Mouse (Mus musculus) thymus, postnatal 36 days (tissue): Measurements from ENCODE around the gene Npw.

Experiments used
- DNase-seq, 2 experiments: peaks; one replicate each; pipeline ENCODE4 v3.0.0; 2022; ENCODE audit warnings: mixed read lengths in 2 of 2

Npw gene

GRCm38 (mm10) chr17:24640119-24640518 is 18.1 kb downstream of the Npw start:
- DNase-seq = no peak

- no peak for DNase-seq
Observed at GRCm38 (mm10) chr17:24639571-24639988, 18.7 kb downstream of the Npw start.

- DNase-seq = no peak
Observed at GRCm38 (mm10) chr17:24638840-24639239, 19.4 kb downstream of the Npw start.

DNA sequence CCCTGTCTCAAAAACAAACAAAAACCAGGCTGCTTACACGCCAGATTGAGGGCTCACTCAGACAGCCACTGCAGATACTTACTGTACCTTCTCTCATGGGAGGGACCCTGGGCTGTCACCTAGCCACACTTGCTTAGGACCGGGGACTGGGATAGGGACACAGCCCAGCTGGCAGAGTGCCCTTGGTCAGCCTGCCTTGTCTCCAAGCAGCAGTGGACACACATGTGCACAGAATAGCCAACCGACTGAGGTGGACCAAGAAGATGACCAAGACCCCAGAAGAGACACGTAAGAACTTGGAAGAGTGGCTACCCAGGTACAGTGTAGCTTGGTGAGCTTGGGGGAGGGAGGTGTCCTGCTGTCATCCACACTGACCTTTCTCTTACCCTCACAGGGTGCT is 20.0 kb downstream of the Npw start:
- DNase-seq = no peak

- DNase-seq = no peak
Observed at GRCm38 (mm10) chr17:24636781-24637481, 21.3 kb downstream of the Npw start.

GRCm38 (mm10) chr17:24635694-24636093 is 22.6 kb downstream of the Npw start:
- no peak for DNase-seq

GRCm38 (mm10) chr17:24635024-24635423 is 23.2 kb downstream of the Npw start:
- DNase-seq = no peak

DNA sequence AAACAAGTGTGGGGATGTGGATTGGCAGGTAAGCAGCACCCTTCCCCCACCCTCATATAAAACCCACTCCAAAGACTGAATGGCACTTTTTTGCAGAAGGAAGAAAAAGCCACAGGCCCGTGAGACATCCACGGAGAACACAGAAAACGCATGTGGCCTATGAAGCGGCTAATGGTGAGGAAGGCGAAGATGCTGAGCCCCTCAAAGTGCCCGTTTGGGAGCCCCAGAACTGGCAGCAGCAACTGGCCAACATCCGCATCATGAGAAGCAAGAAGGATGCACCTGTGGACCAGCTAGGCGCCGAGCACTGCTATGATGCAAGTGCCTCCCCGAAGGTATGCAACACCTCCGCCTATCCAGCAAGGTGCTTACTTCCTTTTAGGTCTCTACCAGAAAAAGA is 24.4 kb downstream of the Npw start:
- DNase-seq = no peak

- DNase-seq = no peak
Observed at GRCm38 (mm10) chr17:24632813-24633449, 25.3 kb downstream of the Npw start.

DNA sequence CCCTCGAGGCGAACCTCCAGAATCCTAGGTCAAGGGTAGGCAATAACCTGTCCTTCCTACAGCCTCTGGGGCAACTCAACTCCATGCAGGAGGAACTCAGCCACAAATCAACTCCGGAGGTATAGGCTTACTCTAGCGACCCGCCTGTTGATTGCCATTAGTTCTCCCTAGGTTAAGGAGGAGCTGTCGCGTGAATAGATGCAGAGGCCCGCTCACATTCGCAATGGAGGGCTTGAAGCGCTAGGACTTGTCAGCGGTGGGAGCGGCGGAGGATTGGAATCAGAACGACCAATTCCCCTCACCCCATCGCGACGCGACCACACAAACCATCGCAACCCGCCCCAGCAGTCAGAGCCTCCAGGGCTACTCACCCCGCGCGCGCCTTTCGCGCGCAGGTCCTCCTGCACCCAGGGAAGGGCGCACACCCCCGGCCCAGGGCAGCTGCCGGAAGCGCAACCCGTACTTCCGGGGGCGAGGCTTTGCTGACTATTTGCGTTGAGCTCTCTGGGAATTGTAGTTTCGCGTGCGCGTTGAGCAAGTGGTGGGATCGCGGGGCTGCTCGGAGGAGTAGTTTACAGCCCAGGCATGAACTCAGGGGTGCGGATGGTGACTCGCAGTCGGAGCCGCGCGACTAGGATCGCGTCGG is 26.0 kb downstream of the Npw start, which contains the start of the genes Tsc2 and Nthl1:
Gene Tsc2, minus strand, starts transcription at position 464 of the 646 bp plus-strand sequence.
Gene Nthl1, plus strand, starts transcription at position 514 of the 646 bp plus-strand sequence.
- peak; percentile 87 to 92 for DNase-seq

GRCm38 (mm10) chr17:24630072-24630471 is 28.2 kb downstream of the Npw start:
- no peak for DNase-seq

GRCm38 (mm10) chr17:24628646-24629045 is 29.6 kb downstream of the Npw start:
- peak; percentile 68 to 74 for DNase-seq

DNA sequence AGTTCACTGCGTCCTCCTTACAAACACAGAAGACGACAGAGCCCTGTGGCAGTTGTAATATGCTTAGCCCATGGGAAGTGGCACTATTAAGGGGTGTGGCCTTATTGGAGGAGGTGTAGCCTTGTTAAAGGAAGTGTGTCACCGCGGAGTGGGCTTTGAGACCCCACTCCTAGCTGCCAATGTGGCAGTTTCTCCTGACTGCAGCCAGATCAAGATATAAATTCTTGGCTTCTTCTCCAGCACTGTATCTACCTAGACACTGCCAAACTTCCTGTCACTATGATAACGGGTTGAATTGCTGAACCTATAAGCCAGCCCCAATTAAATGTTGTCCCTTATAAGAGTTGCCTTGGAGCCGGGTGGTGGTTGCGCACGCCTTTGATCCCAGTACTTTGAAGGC is 32.8 kb downstream of the Npw start:
- no peak for DNase-seq

DNA sequence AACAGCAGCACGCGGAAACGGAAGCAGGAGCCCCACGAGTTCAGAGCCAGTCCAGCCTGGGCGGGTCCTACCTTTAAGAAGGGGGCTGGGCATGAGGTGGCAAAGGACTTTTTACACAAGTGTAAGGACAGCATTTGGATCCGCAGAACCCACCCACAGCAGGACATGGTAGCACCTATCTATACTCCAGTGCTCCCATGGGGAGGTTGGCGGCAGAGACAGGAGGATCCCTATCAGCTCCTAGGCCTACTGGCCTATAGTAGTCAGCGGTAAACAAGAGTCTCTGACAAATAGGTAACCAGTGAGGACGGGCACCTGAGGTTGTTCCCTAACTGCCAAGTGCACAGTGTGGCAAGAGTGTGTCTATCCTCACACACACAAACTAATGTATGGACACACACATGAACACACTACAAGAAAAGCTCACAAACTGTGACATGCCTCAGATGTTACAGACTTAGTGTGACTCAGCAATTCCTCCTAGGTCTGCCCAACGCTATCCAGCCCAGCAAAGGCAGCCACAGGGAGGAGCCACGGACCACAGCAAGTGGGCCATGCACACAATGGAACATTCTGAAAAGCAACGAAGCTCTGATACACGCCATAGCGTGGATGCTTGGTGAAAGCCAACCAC is 40.6 kb downstream of the Npw start:
- DNase-seq = no peak

DNA sequence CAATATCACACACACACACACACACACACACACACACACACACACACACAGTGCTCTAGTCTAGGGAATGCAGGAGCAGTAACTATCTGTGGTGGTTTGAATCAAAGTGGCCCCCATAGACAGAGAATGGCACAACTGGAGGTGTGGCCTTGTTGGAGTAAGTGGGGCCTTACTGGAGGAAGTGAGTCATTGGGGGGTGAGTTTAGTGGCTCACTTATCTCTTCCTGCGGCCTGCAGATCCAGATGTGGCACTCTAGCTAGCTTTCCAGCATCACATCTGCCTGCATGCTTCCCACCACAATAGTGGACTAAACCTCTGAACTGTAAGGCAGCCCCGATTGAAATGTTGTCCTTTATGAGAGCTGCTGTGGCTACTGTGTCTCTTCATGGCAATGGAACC is 47.5 kb downstream of the Npw start:
- DNase-seq = no peak

- DNase-seq = no peak
Observed at GRCm38 (mm10) chr17:24608874-24609273, 49.4 kb downstream of the Npw start.

- no peak for DNase-seq
Observed at GRCm38 (mm10) chr17:24608370-24608769, 49.9 kb downstream of the Npw start.
